Mouse (Mus musculus): Measurements from ENCODE around the gene Gm10591.
"Not testable (repeated sequence)": the region's sequence is repeated elsewhere in the genome, so short reads cannot be mapped to it uniquely, and the experiment has no call there.

Gene Gm10591

GRCm38 (mm10) chr4:42611895-42612294, at the start of gene Gm10591:
Gene Gm10591 (plus strand): TSS chr4:42612195.
- not testable (repeated sequence) for DNase-seq (ENCODE audit: low spot score)

GRCm38 (mm10) chr4:42629419-42629818, 17.4 kb downstream of the Gm10591 start, which contains the start of gene Gm2564:
Gene Gm2564 (plus strand): TSS chr4:42629719.
- not testable (repeated sequence) for DNase-seq (ENCODE audit: low spot score)

GRCm38 (mm10) chr4:42654951-42655350, 43.0 kb downstream of the Gm10591 start, which contains the start of gene Ccl27b:
Gene Ccl27b (plus strand): TSS chr4:42655251.
- DNase-seq (ENCODE audit: low spot score): not testable (repeated sequence)

GRCm38 (mm10) chr4:42661793-42662192, 49.8 kb downstream of the Gm10591 start, which contains the start of gene Il11ra2:
Gene Il11ra2 (minus strand): TSS chr4:42661893.
- DNase-seq (ENCODE audit: low spot score): not testable (repeated sequence)

All from layer of hippocampus, adult 11-12 months (tissue).